Mouse (Mus musculus) thymus, adult 2 months (tissue): Measurements from ENCODE around the gene Gm17304. TPM values are rescaled to one million over a fixed set of nuclear protein-coding genes. Genes with fewer than 3 reads are reported as not detected.

Source experiments
- DNase-seq: peaks from one replicate; pipeline ENCODE4 v3.0.0; 2021
- H3K27ac ChIP-seq: fragments of 200-500 bp; 2 replicates; pipeline ENCODE4 v1.5.1; 2012; ENCODE audit warnings: low read length, control low read depth; ENCODE audit not compliant: control insufficient read depth, insufficient read depth
- H3K27me3 ChIP-seq: fragments of 200-500 bp; 2 replicates; pipeline ENCODE4 v1.6.1; 2012; ENCODE audit warnings: mild to moderate bottlenecking, low read length, moderate library complexity, mixed read lengths; ENCODE audit not compliant: control insufficient read depth, insufficient read depth
- H3K36me3 ChIP-seq: fragments of 200-500 bp; 2 replicates; pipeline ENCODE4 v1.6.1; 2012; ENCODE audit warnings: mild to moderate bottlenecking, low read length, moderate library complexity; ENCODE audit not compliant: control insufficient read depth, insufficient read depth
- H3K4me1 ChIP-seq: fragments of 200-500 bp; replicated peaks from 2 replicates; pipeline ENCODE4 v1.6.1; 2012; ENCODE audit warnings: low read length; ENCODE audit not compliant: control insufficient read depth, insufficient read depth
- H3K4me3 ChIP-seq: fragments of 200-500 bp; 2 replicates; pipeline ENCODE4 v1.5.1; 2012; ENCODE audit warnings: mild to moderate bottlenecking, low read length, control low read depth, moderate library complexity; ENCODE audit not compliant: control insufficient read depth, insufficient read depth
- CTCF ChIP-seq: fragments of 200-500 bp; IDR thresholded peaks from 2 replicates; pipeline ENCODE4 v1.5.1; 2012; ENCODE audit warnings: mild to moderate bottlenecking, control low read depth, low read length, moderate library complexity, borderline replicate concordance; ENCODE audit not compliant: control insufficient read depth, poor library complexity, insufficient read depth; ENCODE audit errors: extremely low read depth
- POLR2A ChIP-seq: fragments of 200-500 bp; IDR thresholded peaks from 2 replicates; pipeline ENCODE4 v1.6.1; 2012; ENCODE audit warnings: mild to moderate bottlenecking, low read length, control low read depth, moderate library complexity; ENCODE audit not compliant: control insufficient read depth, poor library complexity, insufficient read depth; ENCODE audit errors: extremely low read depth
- WGBS: fragments of 180-500 bp; shearing (Covaris S2); methylation state at CpG from one replicate; pipeline ENCODE4 v1.1.7; 2018; 5-methylcytosine and 5-hydroxymethylcytosine counted together
- polyA plus RNA-seq: library from polyadenylated mRNA; depleted of rRNA; stranded (reverse); fragments of >200 nt; gene quantifications from 2 replicates; pipeline ENCODE4 v1.2.3, GENCODE M21; 2012; rRNA removed

Gene Gm17304
- not detected in 2 replicates for polyA plus RNA-seq

DNA sequence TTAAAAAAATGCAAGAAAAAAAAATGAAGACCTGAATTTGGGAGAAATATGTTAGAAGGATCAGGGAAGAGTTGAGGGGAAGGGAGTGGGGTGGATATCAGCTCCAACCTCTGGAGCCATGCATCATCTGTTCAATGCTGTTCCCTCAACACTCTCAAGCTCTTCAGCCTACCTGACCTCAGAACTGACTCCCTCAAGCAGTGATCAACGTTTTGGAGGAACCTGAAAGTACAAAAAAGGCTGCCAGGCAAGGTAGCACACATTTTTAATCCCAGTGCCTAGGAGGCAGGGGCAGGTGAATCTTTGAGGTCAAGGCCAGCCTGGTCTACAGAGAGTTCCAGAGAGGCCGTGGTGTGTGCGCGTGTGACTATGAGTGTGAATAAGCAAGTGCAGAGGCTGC is at the start of gene Gm17304:
Gene Gm17304, plus strand, starts transcription at position 301 of the 400 bp plus-strand sequence.
- 97% methylated on average over 4 of the region's 4 CpGs for WGBS
- H3K27ac ChIP-seq, result no peak within 1 kb of the TSS
- no peak within 1 kb of the TSS for H3K4me3 ChIP-seq
- TF ChIP-seq POLR2A (no peak), CTCF (no peak)
- H3K4me1 ChIP-seq, result no peaks in the 10 kb centered on the region
- DNase-seq, result no peak
- H3K36me3 ChIP-seq, result no peaks in the 10 kb centered on the region; the same call in 1 of the 2 replicates
- H3K27me3 ChIP-seq, result no peaks in the 10 kb centered on the region

DNA sequence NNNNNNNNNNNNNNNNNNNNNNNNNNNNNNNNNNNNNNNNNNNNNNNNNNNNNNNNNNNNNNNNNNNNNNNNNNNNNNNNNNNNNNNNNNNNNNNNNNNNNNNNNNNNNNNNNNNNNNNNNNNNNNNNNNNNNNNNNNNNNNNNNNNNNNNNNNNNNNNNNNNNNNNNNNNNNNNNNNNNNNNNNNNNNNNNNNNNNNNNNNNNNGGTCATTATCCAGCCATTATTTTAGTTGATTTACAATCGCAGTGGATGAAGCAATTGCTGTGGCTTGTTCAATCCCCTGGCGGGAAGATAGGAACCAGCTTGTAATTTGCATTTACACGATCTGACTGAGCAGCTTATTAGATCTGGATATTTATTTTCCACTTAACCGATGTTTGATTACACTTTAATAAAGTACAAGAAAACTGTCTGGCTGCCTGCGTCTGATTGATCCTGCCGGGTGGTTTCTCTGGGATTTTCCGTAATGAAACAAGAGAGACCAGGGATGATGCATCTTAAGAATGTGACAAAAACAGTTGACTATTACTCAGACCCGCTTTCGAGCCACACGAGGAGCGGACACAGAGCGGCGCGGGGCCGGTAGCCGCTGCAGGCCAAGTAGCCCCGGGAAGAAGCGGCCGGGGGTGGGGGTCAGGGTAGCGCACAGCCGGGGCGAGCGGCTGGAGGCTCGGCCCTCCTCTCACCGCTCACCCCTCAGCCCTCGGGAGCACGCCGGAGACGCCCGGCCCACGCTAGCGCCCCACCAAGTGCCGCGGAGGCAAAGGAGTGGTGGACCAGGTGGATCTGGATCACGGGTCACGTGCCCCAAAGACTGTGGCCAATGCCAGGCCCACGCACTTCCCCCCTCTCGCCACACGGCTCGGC is 48.0 kb upstream of the Gm17304 start:
- Histone ChIP-seq H3K4me1 (peaks cover 3% of the 10 kb centered on the region; the same call in 1 of the 2 replicates), H3K27ac (no peak overlapping the region), H3K36me3 (no peaks in the 10 kb centered on the region), H3K27me3 (peaks cover 21% of the 10 kb centered on the region), H3K4me3 (peak overlapping the region; percentile 2; the same call in 1 of the 2 replicates)
- WGBS, result 9% methylated on average over 40 of the region's 40 CpGs
- TF ChIP-seq POLR2A (no peak), CTCF (no peak)
- DNase-seq, result no peak

DNA sequence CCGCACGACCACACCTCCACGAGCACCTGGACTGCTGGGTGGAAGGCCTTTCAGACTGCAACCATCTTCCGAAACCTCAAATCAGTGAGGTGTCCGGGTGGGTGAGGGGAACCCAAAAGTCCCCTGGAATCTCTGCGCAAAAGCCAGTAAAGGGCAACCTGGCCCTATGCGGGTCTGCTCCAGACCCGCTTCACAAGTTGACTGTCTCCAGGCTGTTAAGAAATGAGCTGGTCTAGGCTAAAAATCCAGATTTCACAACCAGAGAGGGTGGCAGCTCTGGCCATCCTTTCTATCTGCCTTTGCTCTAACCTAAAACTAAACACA is 47.4 kb upstream of the Gm17304 start:
- H3K27me3 ChIP-seq, result peaks cover 21% of the 10 kb centered on the region
- no peaks in the 10 kb centered on the region for H3K36me3 ChIP-seq
- TF ChIP-seq POLR2A (no peak), CTCF (no peak)
- DNase-seq, result no peak
- no peak overlapping the region for H3K27ac ChIP-seq
- H3K4me1 ChIP-seq, result peaks cover 3% of the 10 kb centered on the region; the same call in 1 of the 2 replicates
- H3K4me3 ChIP-seq, result peak overlapping the region; percentile 2; the same call in 1 of the 2 replicates
- 31% methylated on average over 8 of the region's 8 CpGs for WGBS

DNA sequence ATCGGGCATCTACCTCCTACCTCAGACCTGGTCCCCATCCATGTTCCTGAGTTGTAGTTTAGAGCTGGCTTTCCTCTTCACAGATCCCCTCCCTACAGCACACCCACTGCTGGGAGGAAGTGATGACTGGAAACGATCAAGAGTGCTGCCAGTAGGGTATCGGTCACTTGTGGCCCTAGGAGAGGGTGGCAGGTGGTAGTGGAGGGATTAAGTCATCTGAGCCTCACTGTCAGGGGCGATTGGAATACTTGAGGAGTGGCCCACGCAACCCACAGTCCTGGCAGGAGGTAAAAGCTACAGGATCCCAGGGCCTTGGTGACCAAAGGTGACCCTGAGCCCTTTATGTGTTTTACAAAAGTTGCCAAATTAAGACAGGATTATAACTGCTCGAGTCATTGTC is 42.9 kb upstream of the Gm17304 start:
- H3K27ac ChIP-seq, result no peak overlapping the region
- WGBS, result 54% methylated on average over 6 of the region's 6 CpGs
- H3K4me1 ChIP-seq, result peaks cover 3% of the 10 kb centered on the region; the same call in 1 of the 2 replicates
- DNase-seq, result no peak
- H3K4me3 ChIP-seq, result no peak overlapping the region
- H3K36me3 ChIP-seq, result no peaks in the 10 kb centered on the region
- peaks cover 6% of the 10 kb centered on the region for H3K27me3 ChIP-seq
- TF ChIP-seq POLR2A, result no peak
- TF ChIP-seq CTCF, result no peak

DNA sequence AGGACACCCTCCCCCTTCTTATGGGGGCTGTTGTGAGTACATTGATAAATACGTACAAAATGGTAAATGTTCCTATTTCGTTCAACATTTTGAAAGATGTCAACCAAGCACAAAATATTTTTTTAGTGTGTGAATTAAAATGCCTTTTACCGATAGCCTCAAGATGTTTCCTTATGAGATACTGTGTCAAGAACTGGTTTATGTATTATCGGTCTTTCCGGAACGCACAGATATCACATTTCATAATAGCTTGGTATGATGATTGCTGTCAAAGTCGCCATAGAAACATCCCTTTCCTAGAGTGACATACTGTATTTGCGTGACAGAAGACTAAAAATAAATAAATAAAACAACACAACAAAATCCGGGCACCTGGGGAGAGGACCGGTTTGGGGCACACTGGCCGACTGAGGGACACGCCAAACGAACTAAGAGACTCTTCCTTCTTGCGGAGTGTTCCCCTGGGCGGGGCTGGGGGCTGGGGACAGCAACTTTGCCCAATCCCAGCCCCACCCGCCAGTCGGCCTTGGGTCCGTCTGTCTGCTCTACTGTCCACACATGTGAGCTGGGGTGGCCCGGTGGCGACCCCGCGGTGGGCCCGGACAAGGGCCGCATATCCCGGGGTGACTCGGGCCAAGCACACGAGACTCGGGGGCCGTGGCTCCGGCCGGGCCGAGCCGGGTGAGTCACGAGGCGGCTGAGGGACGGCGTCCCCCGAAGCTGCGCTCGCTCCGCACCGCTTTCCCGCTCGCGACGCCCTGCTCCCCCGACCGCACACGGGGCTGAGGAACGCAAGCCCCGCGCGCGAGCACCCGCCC is 34.9 kb upstream of the Gm17304 start:
- Histone ChIP-seq H3K36me3 (no peaks in the 10 kb centered on the region), H3K4me3 (peak overlapping the region; percentile 44), H3K4me1 (peaks cover 5% of the 10 kb centered on the region), H3K27ac (no peak overlapping the region), H3K27me3 (peaks cover 8% of the 10 kb centered on the region; the same call in 1 of the 2 replicates)
- TF ChIP-seq POLR2A (no peak), CTCF (no peak)
- 8% methylated on average over 55 of the region's 55 CpGs for WGBS
- DNase-seq, result no peak

DNA sequence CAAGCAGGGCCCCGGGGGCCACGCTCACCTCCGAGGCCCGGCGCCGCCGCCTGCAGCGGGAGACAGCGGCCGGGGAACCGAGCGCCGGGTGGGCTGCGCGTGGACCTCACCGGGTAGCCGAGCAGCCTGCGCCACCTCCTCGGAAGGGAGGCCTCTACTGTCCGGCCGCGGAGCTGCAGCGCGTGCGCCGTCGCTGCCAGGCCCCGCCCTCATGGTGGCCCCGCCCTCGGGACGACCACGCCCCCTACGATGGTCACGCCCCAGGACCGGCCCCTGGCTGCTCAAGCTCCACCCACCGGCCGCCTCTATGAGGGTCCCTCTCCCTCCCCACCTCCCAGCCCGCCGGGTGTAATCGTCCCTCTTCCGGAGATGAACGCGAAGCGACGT is 34.3 kb upstream of the Gm17304 start:
- H3K36me3 ChIP-seq, result no peaks in the 10 kb centered on the region
- peak overlapping the region; percentile 44 for H3K4me3 ChIP-seq
- peaks cover 5% of the 10 kb centered on the region for H3K4me1 ChIP-seq
- 4% methylated on average over 40 of the region's 45 CpGs for WGBS
- peak; percentile 77 for DNase-seq
- peaks cover 8% of the 10 kb centered on the region; the same call in 1 of the 2 replicates for H3K27me3 ChIP-seq
- H3K27ac ChIP-seq, result no peak overlapping the region
- TF ChIP-seq CTCF (peak; percentile 64; the same call in 1 of the 2 replicates), POLR2A (no peak)
